Mouse (Mus musculus): ENCODE data around the gene 3110040M04Rik.
A peak's percentile ranks its signal among the peaks of the same experiment; 100 is the strongest.
"Not testable (repeated sequence)": the region's sequence is repeated elsewhere in the genome, so short reads cannot be mapped to it uniquely, and the experiment has no call there.

Gene 3110040M04Rik

DNA sequence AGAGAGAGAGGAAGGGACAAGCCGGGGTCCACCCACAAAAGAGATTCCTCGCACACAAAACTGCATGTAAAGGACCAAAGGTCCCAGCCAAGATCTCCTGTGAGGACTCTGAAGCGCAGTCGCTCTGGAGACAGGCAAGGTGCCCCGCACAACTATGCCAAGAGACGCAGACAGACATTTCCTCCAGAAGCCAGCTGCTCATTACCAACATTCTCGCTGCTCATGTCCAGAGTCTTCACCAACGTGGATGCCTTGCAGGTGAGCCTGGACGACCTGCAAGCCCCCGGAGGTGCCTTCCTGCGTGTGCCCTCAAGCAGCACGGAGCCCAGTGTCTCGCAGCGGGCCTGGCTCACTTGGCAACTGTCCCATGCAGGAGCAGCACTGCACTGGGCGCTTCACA lies 11.2 kb upstream of the 3110040M04Rik start:
- DNase-seq (ENCODE audit: low read depth), result not testable (repeated sequence)

DNA sequence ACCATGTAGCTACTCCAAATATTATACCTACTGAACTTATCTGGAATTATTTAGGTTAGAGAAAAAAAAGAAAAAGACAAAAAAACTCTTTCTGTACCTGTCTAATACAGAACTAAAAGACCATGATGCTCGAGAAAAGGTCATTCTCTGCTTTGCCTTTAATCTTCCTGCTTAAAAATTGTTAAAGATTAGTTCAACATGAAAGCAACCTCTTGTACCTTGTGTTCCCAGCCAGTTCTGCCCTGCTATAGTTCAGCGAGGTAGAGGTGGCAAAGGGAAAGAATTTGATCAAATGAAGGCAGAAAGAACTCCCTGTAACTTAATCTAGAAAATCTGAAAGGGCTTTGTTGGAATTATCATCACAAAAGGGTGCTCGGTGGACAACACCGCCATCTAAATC lies 7.9 kb upstream of the 3110040M04Rik start:
- not testable (repeated sequence) for DNase-seq (ENCODE audit: low read depth)

DNA sequence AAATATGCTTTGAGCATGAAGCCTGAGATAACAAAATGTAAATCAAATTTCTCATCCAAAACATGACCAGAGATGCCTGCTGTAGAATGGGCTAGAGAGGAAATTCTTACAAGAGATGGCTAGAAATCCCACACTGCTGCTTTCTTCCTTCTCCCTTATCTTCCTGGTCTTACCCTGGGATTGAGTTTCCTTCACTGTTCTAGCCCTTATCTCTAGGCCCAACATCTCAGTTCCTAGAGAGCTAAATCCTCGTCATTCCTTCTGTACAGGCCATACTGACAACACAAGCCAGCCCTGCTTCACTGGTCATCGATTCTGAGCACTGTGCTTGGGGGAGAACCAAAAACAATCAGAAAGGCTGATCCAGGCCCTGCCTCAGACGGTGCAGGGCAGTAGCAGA lies 7.2 kb upstream of the 3110040M04Rik start:
- not testable (repeated sequence) for DNase-seq (ENCODE audit: low read depth)

- peak; percentile 42 for DNase-seq (ENCODE audit: low read depth)
These were observed 5.8 kb upstream of the 3110040M04Rik start, which contains the start of gene Gm47995 for GRCm38 (mm10) chr1:151198120-151198519. TSS of gene Gm47995 (plus strand) at chr1:151198448.

GRCm38 (mm10) chr1:151200620-151201019 lies 3.3 kb upstream of the 3110040M04Rik start:
- DNase-seq (ENCODE audit: low read depth), result not testable (repeated sequence)

DNA sequence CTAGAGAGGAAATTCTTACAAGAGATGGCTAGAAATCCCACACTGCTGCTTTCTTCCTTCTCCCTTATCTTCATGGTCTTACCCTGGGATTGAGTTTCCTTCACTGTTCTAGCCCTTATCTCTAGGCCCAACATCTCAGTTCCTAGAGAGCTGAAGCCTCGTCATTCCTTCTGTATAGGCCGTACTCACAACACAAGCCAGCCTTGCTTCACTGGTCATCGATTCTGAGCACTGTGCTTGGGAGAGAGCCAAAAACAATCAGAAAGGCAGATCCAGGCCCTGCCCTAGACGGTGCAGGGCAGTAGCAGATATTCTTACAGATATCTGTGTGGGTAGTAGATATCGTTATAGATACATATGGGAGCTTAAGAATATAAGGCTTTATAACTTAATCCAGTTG lies 1.1 kb upstream of the 3110040M04Rik start:
- not testable (repeated sequence) for DNase-seq (ENCODE audit: low read depth)

GRCm38 (mm10) chr1:151208493-151208892 lies 4.6 kb downstream of the 3110040M04Rik start:
- not testable (repeated sequence) for DNase-seq (ENCODE audit: low read depth)

DNA sequence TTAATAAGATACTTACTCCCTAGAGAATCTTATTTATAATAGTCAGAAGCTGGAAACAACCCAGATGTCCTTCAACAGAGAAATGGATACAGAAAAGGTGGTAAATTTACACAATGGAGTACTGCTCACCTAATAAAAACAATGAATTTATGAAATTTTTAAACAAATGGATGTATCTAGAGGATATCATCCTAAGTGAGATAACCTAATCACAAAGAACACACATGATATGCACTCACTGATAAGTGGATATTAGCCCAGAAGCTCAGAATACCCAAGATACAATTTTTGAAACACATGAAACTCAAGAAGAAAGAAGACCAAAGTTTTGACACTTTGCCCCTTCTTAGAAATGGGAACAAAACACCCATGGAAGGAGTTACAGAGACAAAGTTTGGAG lies 5.0 kb downstream of the 3110040M04Rik start:
- DNase-seq (ENCODE audit: low read depth), result not testable (repeated sequence)

- not testable (repeated sequence) for DNase-seq (ENCODE audit: low read depth)
These were observed 6.0 kb downstream of the 3110040M04Rik start, which contains the start of gene Gm47996 for GRCm38 (mm10) chr1:151209824-151210355. TSS of gene Gm47996 (plus strand) at chr1:151210131.

- not testable (repeated sequence) for DNase-seq (ENCODE audit: low read depth)
These were observed 7.7 kb downstream of the 3110040M04Rik start for GRCm38 (mm10) chr1:151211666-151212065.

DNA sequence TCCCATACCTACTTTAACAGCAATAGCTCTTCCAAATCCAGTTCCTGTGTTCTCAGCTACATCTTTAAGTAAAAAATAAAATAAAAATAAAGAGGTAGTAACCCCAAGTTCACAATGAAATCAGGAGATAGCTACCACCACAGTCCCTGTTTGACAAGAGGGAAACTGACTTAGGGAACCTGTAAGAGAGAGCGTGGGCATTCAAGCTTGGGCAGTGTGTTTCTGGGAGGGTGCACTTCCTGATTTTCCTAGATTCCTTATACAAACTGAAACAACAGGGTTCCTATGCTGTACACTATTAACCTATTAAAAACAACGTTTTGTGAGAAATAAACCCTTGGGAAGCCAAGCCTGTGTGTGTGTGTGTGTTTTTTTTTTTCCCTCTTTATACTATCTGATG lies 10.9 kb downstream of the 3110040M04Rik start:
- no peak for DNase-seq (ENCODE audit: low read depth)

GRCm38 (mm10) chr1:151215985-151216384 lies 12.1 kb downstream of the 3110040M04Rik start:
- no peak for DNase-seq (ENCODE audit: low read depth)

- DNase-seq (ENCODE audit: low read depth), result no peak
These were observed 12.5 kb downstream of the 3110040M04Rik start for GRCm38 (mm10) chr1:151216417-151216816.

DNA sequence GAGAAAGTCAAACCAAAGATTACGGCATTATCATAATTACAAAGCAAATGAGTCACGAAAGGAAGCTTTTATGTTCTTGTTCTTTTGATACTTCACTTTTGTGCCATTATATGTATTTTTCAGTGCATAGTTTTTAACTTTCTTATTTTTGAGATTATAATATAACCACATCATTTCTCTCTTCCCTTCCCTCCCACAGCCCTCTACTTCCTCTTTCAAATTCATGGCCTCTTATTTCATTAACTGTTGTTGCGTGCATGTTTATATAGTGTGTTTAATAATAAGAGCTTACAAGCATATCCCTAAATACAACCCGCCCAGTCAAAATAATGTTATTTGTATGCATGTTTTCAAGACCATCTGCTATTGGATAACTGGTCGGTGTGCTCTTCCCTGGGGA lies 15.1 kb downstream of the 3110040M04Rik start:
- no peak for DNase-seq (ENCODE audit: low read depth)

DNA sequence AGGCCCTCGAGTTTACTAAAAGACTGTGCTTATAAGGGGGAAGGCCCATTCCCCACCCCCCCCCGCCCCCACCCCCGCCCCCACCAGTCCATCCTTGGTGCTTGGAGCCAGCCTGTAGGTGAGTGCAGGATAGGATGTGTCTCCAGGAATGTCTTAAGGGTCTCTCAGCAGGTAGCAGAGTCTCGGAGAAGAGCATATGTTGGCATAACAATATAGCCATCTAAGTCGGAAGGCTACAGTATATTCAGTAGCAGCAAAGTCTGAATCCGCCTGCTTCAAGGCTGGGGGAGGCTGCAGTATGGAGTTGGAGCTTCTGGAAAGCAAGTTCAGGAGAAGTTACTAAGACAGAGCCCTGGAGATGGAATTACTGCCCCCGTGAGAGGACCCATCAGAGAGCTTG lies 16.2 kb downstream of the 3110040M04Rik start:
- DNase-seq (ENCODE audit: low read depth), result no peak

GRCm38 (mm10) chr1:151222561-151223267 lies 18.8 kb downstream of the 3110040M04Rik start:
- DNase-seq (ENCODE audit: low read depth), result no peak

DNA sequence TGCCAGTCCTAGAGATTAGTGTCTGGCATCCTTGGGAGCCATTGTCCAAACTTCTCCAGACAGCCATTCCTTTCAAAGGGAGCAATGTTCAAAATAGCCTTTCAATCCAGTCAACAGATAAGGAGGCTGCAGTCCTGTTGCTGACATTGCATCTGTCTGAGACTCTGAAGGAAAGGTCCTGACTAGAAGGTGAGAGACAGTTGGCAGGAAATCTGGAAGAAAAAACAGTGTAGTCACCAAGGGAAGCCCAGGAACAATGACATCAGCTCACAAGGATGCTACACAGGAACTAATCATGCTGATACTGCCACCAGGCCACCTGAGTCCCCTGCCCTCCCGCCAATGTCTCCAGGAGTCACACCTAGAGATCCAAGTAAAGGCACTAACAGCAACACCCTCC lies 19.5 kb downstream of the 3110040M04Rik start:
- no peak for DNase-seq (ENCODE audit: low read depth)

- no peak for DNase-seq (ENCODE audit: low read depth)
These were observed 20.6 kb downstream of the 3110040M04Rik start for GRCm38 (mm10) chr1:151224536-151224935.

- no peak for DNase-seq (ENCODE audit: low read depth)
These were observed 23.6 kb downstream of the 3110040M04Rik start for GRCm38 (mm10) chr1:151227506-151227905.

- peak; percentile 23 for DNase-seq (ENCODE audit: low read depth)
These were observed 24.5 kb downstream of the 3110040M04Rik start for GRCm38 (mm10) chr1:151228320-151228989.

DNA sequence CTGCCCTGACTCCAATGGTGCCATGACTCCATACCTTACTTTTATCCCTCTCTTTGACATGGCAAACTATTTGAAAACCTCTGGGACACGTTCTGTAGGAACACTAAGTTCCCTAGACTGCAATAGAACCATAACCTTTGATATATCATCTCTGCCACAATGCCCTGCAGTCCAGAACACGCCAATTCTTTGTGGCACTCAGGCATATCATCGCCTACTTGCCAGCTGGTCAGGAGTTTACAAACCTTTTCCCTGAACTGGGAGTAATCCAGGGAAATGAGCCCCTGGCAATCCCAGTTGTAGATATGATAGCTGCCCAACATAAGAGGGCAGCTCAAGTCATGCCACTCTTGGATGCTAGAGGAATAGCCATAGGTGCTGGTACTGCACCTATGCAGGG lies 28.4 kb downstream of the 3110040M04Rik start:
- DNase-seq (ENCODE audit: low read depth), result no peak

DNA sequence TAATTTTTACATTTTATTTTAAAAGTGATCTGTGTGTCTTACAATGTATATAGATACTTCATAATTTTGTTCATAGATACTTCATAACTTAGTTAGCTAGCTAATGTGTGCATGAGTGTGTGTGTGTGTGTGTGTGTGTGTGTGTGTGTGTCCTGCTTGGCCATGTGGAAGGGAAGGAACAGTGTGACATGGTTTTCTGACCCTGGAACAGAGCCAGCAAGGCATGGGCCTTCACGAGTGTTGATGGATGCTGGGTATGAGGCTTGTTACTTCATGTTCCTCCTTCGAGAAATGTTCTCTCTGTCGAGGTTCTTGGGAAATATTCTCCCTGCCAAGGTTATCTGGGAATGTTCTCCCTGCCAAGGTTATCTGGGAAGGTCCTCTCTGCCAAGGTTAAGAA lies 29.8 kb downstream of the 3110040M04Rik start:
- DNase-seq (ENCODE audit: low read depth), result no peak

- DNase-seq (ENCODE audit: low read depth), result no peak
These were observed 31.7 kb downstream of the 3110040M04Rik start for GRCm38 (mm10) chr1:151235574-151235973.
